Mouse (Mus musculus) MEL (cell line): ENCODE data around the gene Rpa2. TPM values are rescaled to one million over a fixed set of nuclear protein-coding genes. Genes with fewer than 3 reads are reported as not detected.
"Not testable (repeated sequence)": the region's sequence is repeated elsewhere in the genome, so short reads cannot be mapped to it uniquely, and the experiment has no call there.

Experiments used
- DNase-seq: peaks from one replicate; pipeline ENCODE4 v3.0.0; 2011; ENCODE audit warnings: low read depth, low spot score
- H3K27ac ChIP-seq: 2 replicates; pipeline ENCODE4 v1.5.1; 2012; ENCODE audit warnings: low read depth, mild to moderate bottlenecking, control low read depth, low read length, moderate library complexity; ENCODE audit not compliant: control insufficient read depth
- H3K27me3 ChIP-seq, 2 experiments: fragments of 150-350 bp in 1 of 2; sonication (generic) in 1 of 2; 2 replicates each; pipeline ENCODE4 v1.6.1; 2012; ENCODE audit warnings: low read length in 2 of 2, mild to moderate bottlenecking in 2 of 2, improper control_type of control experiment in 1 of 2, moderate library complexity in 1 of 2; ENCODE audit not compliant: insufficient read depth in 2 of 2, control insufficient read depth in 1 of 2
- H3K36me3 ChIP-seq, 2 experiments: 2 replicates each; pipeline ENCODE4 v1.6.1; 2012 to 2014; ENCODE audit warnings: low read length in 2 of 2, improper control_type of control experiment in 1 of 2, inconsistent platforms in 1 of 2, mild to moderate bottlenecking in 1 of 2; ENCODE audit not compliant: insufficient read depth in 2 of 2, control insufficient read depth in 1 of 2
- H3K4me1 ChIP-seq, 2 experiments: fragments of 150-350 bp in 1 of 2; sonication (generic) in 1 of 2; 2 replicates each; pipeline ENCODE4 v1.6.1; 2012; ENCODE audit warnings: low read length in 2 of 2, improper control_type of control experiment in 1 of 2, mild to moderate bottlenecking in 1 of 2; ENCODE audit not compliant: insufficient read depth in 2 of 2, control insufficient read depth in 1 of 2
- H3K4me3 ChIP-seq, 2 experiments: fragments of 150-350 bp in 1 of 2; sonication (generic) in 1 of 2; 2 replicates each; pipeline ENCODE4 v1.5.1; 2012; ENCODE audit warnings: low read depth in 2 of 2, low read length in 2 of 2, mild to moderate bottlenecking in 2 of 2, moderate library complexity in 2 of 2, control low read depth in 1 of 2, improper control_type of control experiment in 1 of 2; ENCODE audit not compliant: control insufficient read depth in 1 of 2, insufficient read depth in 1 of 2
- H3K79me2 ChIP-seq: 2 replicates; pipeline ENCODE4 v1.6.1; 2012; ENCODE audit warnings: mild to moderate bottlenecking, low read length, moderate library complexity; ENCODE audit not compliant: control insufficient read depth, poor library complexity, insufficient read depth
- H3K9ac ChIP-seq: 2 replicates; pipeline ENCODE4 v1.6.1; 2012; ENCODE audit warnings: low read depth, mild to moderate bottlenecking, control low read depth, low read length, moderate library complexity; ENCODE audit not compliant: control insufficient read depth, poor library complexity, severe bottlenecking
- H3K9me3 ChIP-seq: fragments of 150-350 bp; sonication (generic); replicated peaks from 2 replicates; pipeline ENCODE4 v1.6.1; 2012; ENCODE audit warnings: mild to moderate bottlenecking, low read length, improper control_type of control experiment, moderate library complexity; ENCODE audit not compliant: insufficient read depth
- BHLHE40 ChIP-seq: IDR thresholded peaks from 2 replicates; pipeline ENCODE4 v1.6.1; 2012; ENCODE audit warnings: low read depth, mild to moderate bottlenecking, inconsistent platforms, low read length, improper control_type of control experiment, borderline replicate concordance
- CTCF ChIP-seq, 3 experiments: IDR thresholded peaks in 2 of 3; conservative IDR thresholded peaks in 1 of 3; 2 replicates each; pipeline ENCODE4 v1.5.1; 2011 to 2012; ENCODE audit warnings: low read length in 3 of 3, low read depth in 2 of 3, mild to moderate bottlenecking in 2 of 3, improper control_type of control experiment in 1 of 3, inconsistent platforms in 1 of 3, mixed read lengths in 1 of 3, moderate library complexity in 1 of 3; ENCODE audit not compliant: control insufficient read depth in 1 of 3, insufficient read depth in 1 of 3, poor library complexity in 1 of 3, severe bottlenecking in 1 of 3
- E2F4 ChIP-seq: IDR thresholded peaks from 2 replicates; pipeline ENCODE4 v1.6.1; 2011; ENCODE audit warnings: low read depth, low read length, improper control_type of control experiment, borderline replicate concordance
- ELF1 ChIP-seq: IDR thresholded peaks from 2 replicates; pipeline ENCODE4 v1.6.1; 2014; ENCODE audit warnings: low read depth, mild to moderate bottlenecking, inconsistent platforms, low read length, improper control_type of control experiment, moderate library complexity
- EP300 ChIP-seq, 2 experiments: IDR thresholded peaks; 2 replicates each; pipeline ENCODE4 v1.6.1; 2011; ENCODE audit warnings: improper control_type of control experiment in 2 of 2, low read length in 2 of 2, low read depth in 1 of 2, mild to moderate bottlenecking in 1 of 2
- ETS1 ChIP-seq: IDR thresholded peaks from 2 replicates; pipeline ENCODE4 v1.6.1; 2012; ENCODE audit warnings: low read depth, mild to moderate bottlenecking, inconsistent platforms, low read length, improper control_type of control experiment, moderate library complexity
- GABPA ChIP-seq: IDR thresholded peaks from 2 replicates; pipeline ENCODE4 v1.6.1; 2012; ENCODE audit warnings: low read depth, mild to moderate bottlenecking, inconsistent platforms, low read length, improper control_type of control experiment, moderate library complexity
- HCFC1 ChIP-seq: IDR thresholded peaks from 2 replicates; pipeline ENCODE4 v1.6.1; 2012; ENCODE audit warnings: low read depth, mild to moderate bottlenecking, inconsistent platforms, low read length, improper control_type of control experiment, moderate library complexity
- JUND ChIP-seq: IDR thresholded peaks from 2 replicates; pipeline ENCODE4 v1.6.1; 2011; ENCODE audit warnings: low read depth, mild to moderate bottlenecking, improper control_type of control experiment, low read length
- KAT2A ChIP-seq: conservative IDR thresholded peaks from 2 replicates; pipeline ENCODE4 v1.6.1; 2012; ENCODE audit warnings: low read depth, low read length, improper control_type of control experiment, inconsistent platforms
- MAFK ChIP-seq: IDR thresholded peaks from 2 replicates; pipeline ENCODE4 v1.6.1; 2011; ENCODE audit warnings: low read depth, mild to moderate bottlenecking, low read length, improper control_type of control experiment, borderline replicate concordance
- MAX ChIP-seq: IDR thresholded peaks from 2 replicates; pipeline ENCODE4 v1.6.1; 2011; ENCODE audit warnings: low read length, improper control_type of control experiment
- MXI1 ChIP-seq: IDR thresholded peaks from 2 replicates; pipeline ENCODE4 v1.6.1; 2011; ENCODE audit warnings: mild to moderate bottlenecking, low read depth, low read length, improper control_type of control experiment
- MYB ChIP-seq: IDR thresholded peaks from 2 replicates; pipeline ENCODE4 v1.6.1; 2011; ENCODE audit warnings: mild to moderate bottlenecking, low read depth, low read length, improper control_type of control experiment
- NELFE ChIP-seq: IDR thresholded peaks from 2 replicates; pipeline ENCODE4 v1.6.1; 2011; ENCODE audit warnings: low read depth, low read length, improper control_type of control experiment
- NRF1 ChIP-seq: IDR thresholded peaks from 2 replicates; pipeline ENCODE4 v1.6.1; 2014; ENCODE audit warnings: low read depth, mild to moderate bottlenecking, inconsistent platforms, low read length, improper control_type of control experiment, moderate library complexity; ENCODE audit not compliant: poor library complexity, insufficient read depth, severe bottlenecking
- POLR2A ChIP-seq, 2 experiments: IDR thresholded peaks; 2 replicates each; pipeline ENCODE4 v1.6.1; 2011 to 2012; ENCODE audit warnings: low read length in 2 of 2, mild to moderate bottlenecking in 2 of 2, control low read depth in 1 of 2, improper control_type of control experiment in 1 of 2, low read depth in 1 of 2, moderate library complexity in 1 of 2; ENCODE audit not compliant: control insufficient read depth in 1 of 2, insufficient read depth in 1 of 2, poor library complexity in 1 of 2
- POLR2AphosphoS5 ChIP-seq: IDR thresholded peaks from 2 replicates; pipeline ENCODE4 v1.6.1; 2012; ENCODE audit warnings: low read depth, borderline replicate concordance, mild to moderate bottlenecking, inconsistent platforms, low read length, moderate library complexity, mixed read lengths
- SIN3A ChIP-seq: IDR thresholded peaks from 2 replicates; pipeline ENCODE4 v1.6.1; 2012; ENCODE audit warnings: low read length, improper control_type of control experiment, inconsistent platforms
- SMC3 ChIP-seq: IDR thresholded peaks from 2 replicates; pipeline ENCODE4 v1.6.1; 2011; ENCODE audit warnings: low read depth, low read length, improper control_type of control experiment
- TAL1 ChIP-seq: IDR thresholded peaks from 2 replicates; pipeline ENCODE4 v1.6.1; 2012; ENCODE audit warnings: mild to moderate bottlenecking, inconsistent platforms, low read length, moderate library complexity, mixed read lengths
- TBP ChIP-seq: IDR thresholded peaks from 2 replicates; pipeline ENCODE4 v1.8.0; 2011; ENCODE audit warnings: low read depth, low read length, improper control_type of control experiment
- USF1 ChIP-seq: IDR thresholded peaks from 2 replicates; pipeline ENCODE4 v1.6.1; 2014; ENCODE audit warnings: low read depth, mild to moderate bottlenecking, inconsistent platforms, low read length, improper control_type of control experiment, moderate library complexity
- ZNF384 ChIP-seq: IDR thresholded peaks from 2 replicates; pipeline ENCODE4 v1.6.1; 2012; ENCODE audit warnings: low read depth, mild to moderate bottlenecking, inconsistent platforms, low read length, improper control_type of control experiment
- polyA plus RNA-seq, 2 experiments: library from polyadenylated mRNA; stranded (reverse) in 1 of 2; unstranded in 1 of 2; fragments of >175 nt in 1 of 2; fragments of >200 nt in 1 of 2; gene quantifications; 2 replicates each; pipeline versions ENCODE4 v1.2.1 to v1.2.4; 2012; ENCODE audit warnings: low replicate concordance in 2 of 2, low read depth in 1 of 2; ENCODE audit not compliant: insufficient read length in 2 of 2, insufficient read depth in 1 of 2, missing spikeins in 1 of 2
- total RNA-seq: library from RNA; depleted of rRNA; stranded (reverse); fragments of 300-350 nt; gene quantifications from 2 replicates; pipeline ENCODE4 v1.2.3, GENCODE M21; 2012

Gene Rpa2
- total and polyA plus RNA-seq, 3 experiments = 103 to 119 TPM; not detected in 1

DNA sequence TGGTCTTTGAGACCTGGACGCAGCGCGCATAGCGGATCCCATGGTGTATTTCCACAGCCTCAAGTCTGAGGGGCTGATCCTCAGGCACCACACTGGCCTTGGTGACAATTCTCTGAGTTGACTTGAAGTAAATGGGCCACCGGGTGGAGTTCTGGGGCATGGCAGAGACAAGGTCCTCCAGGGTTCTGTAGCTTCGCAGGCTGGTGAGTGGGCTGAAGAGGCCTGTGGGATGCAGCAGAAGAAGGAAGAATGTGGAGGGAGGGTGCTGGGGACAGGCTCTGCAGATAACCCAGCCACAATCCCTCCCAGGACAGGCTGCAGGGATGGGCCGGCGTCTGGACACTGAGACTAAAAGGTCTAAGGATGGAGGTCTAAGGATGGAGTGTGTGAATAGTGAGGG lies 21.6 kb downstream of the Rpa2 start:
- Histone ChIP-seq H3K4me1 (peaks cover 2 to 9% of the 10 kb centered on the region in 2 experiments; a peak in 3 of 4 replicates), H3K9ac (no peak overlapping the region), H3K27ac (no peak overlapping the region), H3K4me3 (no peak overlapping the region), H3K9me3 (no peaks in the 10 kb centered on the region), H3K36me3 (peaks cover 0 to 2% of the 10 kb centered on the region in 2 experiments; a peak in 1 of 4 replicates), H3K79me2 (no peaks in the 10 kb centered on the region), H3K27me3 (no peaks in the 10 kb centered on the region)
- DNase-seq = no peak
- TF ChIP-seq KAT2A = no peak
- TF ChIP-seq SMC3 = no peak
- no peak for TF ChIP-seq NRF1
- no peak for TF ChIP-seq GABPA

DNA sequence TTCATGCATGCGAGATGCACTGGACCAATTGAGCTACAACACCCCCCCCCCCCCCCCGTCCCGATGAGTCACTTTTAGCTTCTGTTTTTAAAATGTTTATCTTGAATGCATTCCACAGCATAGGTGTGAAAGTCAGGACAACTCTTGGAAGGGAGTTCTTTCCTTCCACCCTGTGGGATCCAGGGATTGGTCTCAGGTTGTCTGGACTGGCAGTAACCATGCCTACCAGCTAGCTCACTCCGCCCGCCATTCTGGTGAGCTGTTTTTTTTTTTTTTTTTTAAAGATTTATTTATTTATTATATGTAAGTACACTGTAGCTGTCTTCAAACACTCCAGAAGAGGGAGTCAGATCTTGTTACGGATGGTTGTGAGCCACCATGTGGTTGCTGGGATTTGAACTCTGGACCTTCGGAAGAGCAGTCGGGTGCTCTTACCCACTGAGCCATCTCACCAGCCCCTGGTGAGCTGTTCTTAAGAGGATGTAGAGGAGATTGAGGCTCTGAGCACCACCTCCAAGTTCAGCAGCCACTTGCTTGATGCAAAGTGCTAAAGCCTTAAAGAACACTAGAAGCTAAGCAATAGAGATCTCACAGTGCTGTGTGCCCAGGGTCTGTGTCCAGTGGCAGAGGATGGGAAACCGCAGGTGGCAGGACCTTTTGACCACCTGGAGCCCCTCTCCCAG lies 25.3 kb downstream of the Rpa2 start:
- peak; percentile 70 for DNase-seq
- Histone ChIP-seq H3K4me3 (peak overlapping the region; percentile 38 to 91), H3K4me1 (peaks cover 5 to 33% of the 10 kb centered on the region in 2 experiments; a peak in 3 of 4 replicates), H3K9ac (peak overlapping the region; percentile 58), H3K27ac (peak overlapping the region; percentile 60)
- H3K36me3 ChIP-seq, H3K9me3 ChIP-seq, H3K79me2 ChIP-seq, H3K27me3 ChIP-seq: not testable (repeated sequence)
- TF ChIP-seq TBP (peak; percentile 97), MAFK (peak; percentile 53; the same call in 1 of the 2 replicates), ZNF384 (peak; percentile 72)

DNA sequence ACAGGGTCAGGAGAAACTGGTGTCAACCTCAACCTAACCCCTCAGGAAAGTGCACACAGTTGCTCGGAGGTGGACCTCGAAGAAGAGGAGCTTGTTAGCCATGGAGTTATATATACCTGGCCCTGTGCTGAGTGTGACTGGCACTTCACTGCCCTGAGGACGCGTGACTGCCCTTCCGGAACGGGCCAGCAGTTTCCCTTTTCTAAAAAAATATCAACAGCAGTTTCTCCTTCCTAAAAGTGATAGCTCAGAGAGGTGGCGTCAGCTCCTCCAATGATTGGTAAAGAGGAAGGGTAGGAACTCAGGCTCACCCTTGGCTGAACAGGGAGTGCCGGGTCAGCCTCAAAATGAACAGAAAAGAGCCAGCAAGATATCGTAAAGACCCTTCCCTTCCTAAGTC lies 25.9 kb downstream of the Rpa2 start:
- Histone ChIP-seq H3K9ac (peak overlapping the region; percentile 58), H3K9me3 (no peaks in the 10 kb centered on the region), H3K4me1 (peaks cover 5 to 33% of the 10 kb centered on the region in 2 experiments; a peak in 3 of 4 replicates), H3K79me2 (no peaks in the 10 kb centered on the region), H3K4me3 (peak overlapping the region; percentile 38 to 91), H3K36me3 (peaks cover 0 to 7% of the 10 kb centered on the region in 2 experiments; a peak in 1 of 4 replicates), H3K27ac (peak overlapping the region; percentile 60), H3K27me3 (no peaks in the 10 kb centered on the region)
- DNase-seq = peak; percentile 76
- TF ChIP-seq TAL1 (no peak), ZNF384 (peak; percentile 65), USF1 (no peak; the same call in 1 of the 2 replicates), E2F4 (no peak), CTCF (IDR thresholded peaks at IDR 0.05 in 2 of 3, conservative IDR thresholded peaks at IDR 0.05 in 1 of 3; ENCODE audit: control insufficient read depth in 1 of 3, insufficient read depth in 1 of 3, low read depth in 2 of 3, low read length in 3 of 3, poor library complexity in 1 of 3, severe bottlenecking in 1 of 3) (no peak), ELF1 (peak; percentile 67; the same call in 1 of the 2 replicates), MAFK (no peak), SIN3A (0 out of 2 replicates have a peak, but pooled peaks have one; percentile 12), EP300 (IDR thresholded peaks at IDR 0.05; ENCODE audit: low read depth in 1 of 2, low read length in 2 of 2) (0 out of 4 replicates have a peak, but pooled peaks have one; percentile 8 to 10), ETS1 (0 out of 2 replicates have a peak, but pooled peaks have one; percentile 22), KAT2A (no peak), POLR2A (IDR thresholded peaks at IDR 0.05; ENCODE audit: control insufficient read depth in 1 of 2, insufficient read depth in 1 of 2, low read depth in 1 of 2, low read length in 2 of 2, poor library complexity in 1 of 2) (peak in 1 of 2 experiments; percentile 35; a peak in 1 of 4 replicates), MAX (peak; percentile 27; the same call in 1 of the 2 replicates), NELFE (peak; percentile 25; the same call in 1 of the 2 replicates), TBP (no peak), HCFC1 (peak; percentile 13; the same call in 1 of the 2 replicates), MYB (no peak), MXI1 (peak; percentile 42; the same call in 1 of the 2 replicates), JUND (no peak), POLR2AphosphoS5 (no peak), BHLHE40 (peak; percentile 76)
